Mouse (Mus musculus) adrenal gland, postnatal 25 days (tissue): ENCODE measurements around the gene Tssc4. TPM values are rescaled to one million over a fixed set of nuclear protein-coding genes. Genes with fewer than 3 reads are reported as not detected.

Source experiments
- DNase-seq: peaks from one replicate; pipeline ENCODE4 v3.0.0; 2021; ENCODE audit warnings: mixed read lengths
- long read RNA-seq: library from polyadenylated mRNA; stranded (forward); transcript quantifications from one replicate; pipeline ENCODE4 v2.0.0, GENCODE M21; 2021
- total RNA-seq: library from RNA; stranded (reverse); gene quantifications from 2 replicates; pipeline ENCODE4 v1.2.3, GENCODE M21; 2021

Gene Tssc4
- 32.2 and 32.7 TPM in 2 replicates for total RNA-seq
- long read RNA-seq, transcript Tssc4-201 (3 exons, 1,519 nt): minor isoform, 15 of 59 reads
- long read RNA-seq, transcript Tssc4-207 (1 exons, 1,735 nt): major isoform, 25 of 59 reads
- long read RNA-seq, transcript Tssc4-203 (2 exons, 1,091 nt): minor isoform, 6 of 59 reads
- long read RNA-seq, transcript Tssc4-206 (3 exons, 1,364 nt): minor isoform, 10 of 59 reads
- long read RNA-seq, partial matches to known transcripts: 0 of 59 reads
- long read RNA-seq, other reads (novel, unspliced or antisense): 2 of 59 reads

DNA sequence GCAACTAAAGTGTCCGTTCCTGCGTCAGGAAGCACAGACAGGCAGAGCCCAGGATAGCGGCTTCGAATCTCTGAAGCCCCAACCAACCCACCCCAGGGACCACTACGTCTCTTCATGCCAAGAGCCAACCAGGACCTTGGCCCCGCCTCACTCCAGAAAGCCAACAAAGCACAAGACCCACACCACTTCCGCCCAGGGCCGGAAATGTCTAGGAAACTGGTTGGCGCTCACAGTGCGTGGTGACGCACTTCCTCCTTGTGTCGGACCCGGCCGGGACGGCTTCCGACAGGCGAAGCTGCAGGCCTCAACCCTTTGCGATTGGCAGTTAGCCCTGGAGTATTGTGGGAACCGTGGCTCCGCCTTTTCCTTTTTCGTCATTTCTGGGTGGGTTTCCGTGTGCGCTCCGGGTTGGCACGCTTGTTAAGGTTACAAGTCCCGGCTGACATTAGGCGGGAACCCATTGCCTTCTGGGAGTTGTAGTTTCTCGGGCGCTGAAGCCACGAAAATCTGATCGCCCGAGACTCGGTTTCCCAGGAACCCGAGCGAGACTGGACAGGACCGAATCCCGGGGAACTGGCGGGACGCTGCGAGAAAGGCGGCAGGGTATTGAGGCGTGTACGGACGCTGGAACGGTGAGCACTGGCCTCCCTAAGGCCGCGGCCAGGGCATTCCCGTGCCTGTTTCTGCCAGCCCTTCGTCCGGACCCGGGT, at the start of gene Tssc4:
Gene Tssc4 (plus strand): TSS at position 368 of the 710 bp plus-strand sequence.
- peak; percentile 92 for DNase-seq

DNA sequence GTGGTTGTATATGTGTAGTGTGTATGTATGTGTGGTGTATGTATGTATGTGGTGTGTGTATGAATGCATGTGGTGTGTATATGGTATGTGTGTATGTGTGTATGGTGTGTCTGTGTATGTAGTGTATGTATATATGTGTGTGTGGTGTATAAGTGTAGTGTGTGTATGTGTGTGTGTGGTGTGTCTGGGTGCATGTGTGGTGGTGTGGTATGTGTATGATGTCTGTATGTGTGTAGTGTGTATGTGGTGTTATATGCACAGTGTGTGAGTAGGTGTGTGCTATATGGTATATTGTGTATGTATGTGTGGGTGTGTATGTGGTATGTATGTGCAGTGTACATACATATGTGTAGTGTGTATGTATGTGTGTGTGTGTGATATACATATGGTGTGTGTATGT, 49.0 kb upstream of the Tssc4 start:
- DNase-seq: no peak

DNA sequence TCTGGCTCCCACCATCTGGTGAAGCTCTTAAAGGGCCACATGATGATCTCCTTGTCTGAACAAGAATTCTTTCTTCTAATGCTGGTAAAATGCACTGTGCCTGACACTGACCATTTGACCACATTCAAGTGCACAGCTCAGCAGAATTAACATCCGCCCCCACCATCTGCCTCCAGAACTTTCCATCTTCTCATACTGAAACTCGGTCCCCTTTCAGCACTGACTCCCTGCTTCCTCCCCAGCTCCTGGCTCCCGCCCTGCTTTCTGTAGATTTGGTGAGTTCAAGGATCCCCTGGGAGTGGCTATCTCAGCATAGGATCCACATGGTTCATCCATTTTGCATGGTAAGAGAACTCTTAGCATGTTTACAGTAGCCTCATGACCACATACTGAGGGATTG, 48.3 kb upstream of the Tssc4 start:
- no peak for DNase-seq

DNA sequence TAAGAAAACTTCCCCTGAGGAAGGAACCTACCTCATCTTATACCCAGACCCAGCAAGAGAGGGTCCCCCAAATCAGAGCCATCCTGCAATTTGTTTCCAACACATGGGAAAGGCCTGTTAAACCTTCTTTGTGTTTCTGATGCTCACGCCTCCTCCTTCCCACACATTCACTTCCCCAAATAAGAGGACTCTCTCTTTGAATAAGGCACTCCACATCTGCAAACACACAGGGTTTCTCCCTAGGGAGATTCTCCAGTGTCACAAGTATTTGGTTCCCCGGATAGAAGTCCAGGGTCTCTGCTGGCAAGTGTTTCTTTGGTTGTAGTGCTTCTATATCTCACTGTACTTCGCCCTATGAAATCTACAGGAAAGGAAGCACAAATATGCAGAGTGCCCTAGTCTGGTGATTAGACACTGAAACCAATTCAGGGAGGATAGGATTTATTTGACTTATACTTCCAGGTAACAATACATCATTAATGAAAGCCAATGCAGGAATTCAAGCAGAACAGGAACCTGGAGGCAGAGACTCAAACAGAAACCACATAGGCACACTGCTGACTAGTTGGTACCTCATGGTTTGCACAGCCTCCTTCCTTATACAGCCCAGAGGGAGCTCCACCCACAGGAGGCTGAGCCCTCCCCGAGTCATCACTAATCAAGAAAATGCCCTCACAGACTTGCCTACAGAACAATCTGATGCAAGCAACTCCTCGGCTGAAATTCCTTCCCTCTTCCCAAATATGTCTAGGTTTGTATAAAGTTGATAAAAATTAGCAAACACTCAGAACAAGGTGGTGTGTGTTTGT, 47.5 kb upstream of the Tssc4 start:
- no peak for DNase-seq

DNA sequence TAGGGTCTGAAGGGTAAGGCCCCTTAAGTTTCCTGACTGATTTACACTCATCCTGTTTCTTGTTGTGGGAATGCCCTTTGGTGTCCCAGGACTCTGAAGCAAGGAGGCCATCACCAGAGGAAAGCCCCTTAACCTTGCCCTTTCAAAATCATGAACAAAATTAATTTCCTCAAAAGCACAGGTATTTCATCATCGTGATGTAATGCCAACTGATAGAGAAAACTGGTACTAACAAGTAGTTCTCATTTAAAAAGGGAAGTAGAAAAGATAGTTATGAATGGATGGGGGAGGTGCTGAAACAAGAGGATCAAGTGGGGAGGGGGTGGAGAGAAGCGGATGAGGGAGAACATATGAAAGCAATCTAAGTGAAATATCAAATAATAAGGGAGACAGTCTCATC, 45.5 kb upstream of the Tssc4 start:
- no peak for DNase-seq

DNA sequence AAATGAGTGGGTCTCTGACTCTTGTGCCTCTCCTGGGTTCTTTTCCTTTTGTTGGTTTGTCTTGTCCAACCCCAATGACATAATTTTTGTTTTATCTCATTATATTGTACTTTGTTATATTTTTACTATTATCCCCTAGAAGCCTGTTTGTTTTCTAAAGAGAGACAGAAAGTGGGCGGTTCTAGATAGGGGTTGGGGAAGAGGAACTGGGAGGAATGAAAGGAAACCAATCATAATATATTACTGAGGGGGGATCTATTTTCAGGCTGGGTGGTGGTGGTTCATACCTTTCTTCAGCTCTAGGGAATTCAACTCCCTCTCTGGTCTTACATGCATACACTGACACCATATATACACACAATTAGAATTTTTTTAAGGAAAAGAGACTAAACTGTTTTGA, 44.8 kb upstream of the Tssc4 start:
- no peak for DNase-seq

DNA sequence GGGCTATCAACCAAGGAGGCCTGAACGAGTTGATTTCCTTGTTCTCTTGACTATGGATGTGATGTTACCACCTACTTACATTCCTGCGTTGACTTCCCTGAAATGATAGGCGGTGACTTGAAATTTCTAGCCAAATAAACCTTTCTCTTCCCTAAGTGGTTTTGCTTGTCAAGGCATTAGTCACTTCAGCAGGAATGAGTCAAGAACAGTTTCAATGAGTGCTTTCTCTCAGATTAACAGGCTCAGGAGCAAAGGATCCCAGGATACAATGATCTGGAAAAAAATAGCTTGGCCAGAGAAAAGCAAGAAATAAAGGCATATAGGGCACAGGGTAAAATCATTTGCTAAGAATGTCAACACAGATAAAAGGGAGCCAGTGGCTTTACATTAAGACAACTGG, 43.6 kb upstream of the Tssc4 start:
- DNase-seq: no peak

DNA sequence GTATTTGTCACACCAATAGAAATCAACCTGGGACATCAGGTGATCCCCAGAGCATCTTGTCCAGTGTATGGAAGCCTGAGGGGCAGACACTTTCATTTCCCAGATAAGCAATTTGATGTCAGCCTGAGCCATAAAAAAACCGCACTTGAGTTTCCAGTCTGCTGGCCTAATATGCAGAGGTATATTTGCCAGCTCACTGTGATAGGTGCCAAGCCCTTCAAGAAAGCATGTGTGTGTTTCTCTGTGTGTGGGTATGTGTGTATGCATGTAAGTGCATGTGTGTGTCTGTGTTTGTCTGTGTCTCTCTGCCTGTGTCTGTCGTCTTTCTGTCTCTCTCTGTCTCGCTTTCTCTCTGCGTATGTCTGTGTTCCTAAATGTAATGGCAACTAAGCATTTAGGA, 41.9 kb upstream of the Tssc4 start:
- DNase-seq: no peak

DNA sequence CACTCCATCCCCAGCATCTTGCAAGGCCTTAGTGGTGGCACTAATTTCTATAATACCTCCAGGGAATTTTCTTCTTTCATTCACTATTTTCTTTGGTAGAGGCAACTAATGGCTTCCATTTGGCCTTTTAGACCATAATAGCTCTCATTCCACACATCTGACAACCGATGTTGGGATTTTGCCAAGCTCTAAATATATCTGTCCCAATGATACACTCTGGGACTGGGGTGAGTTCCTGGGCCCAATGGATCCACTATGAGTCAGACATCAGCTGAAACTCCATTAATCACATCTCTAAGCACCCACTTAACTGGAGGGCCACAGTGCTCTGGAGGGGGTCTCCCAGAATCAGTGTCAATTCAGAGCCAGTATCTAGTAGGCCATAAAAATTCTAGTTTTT, 37.2 kb upstream of the Tssc4 start:
- no peak for DNase-seq

DNA sequence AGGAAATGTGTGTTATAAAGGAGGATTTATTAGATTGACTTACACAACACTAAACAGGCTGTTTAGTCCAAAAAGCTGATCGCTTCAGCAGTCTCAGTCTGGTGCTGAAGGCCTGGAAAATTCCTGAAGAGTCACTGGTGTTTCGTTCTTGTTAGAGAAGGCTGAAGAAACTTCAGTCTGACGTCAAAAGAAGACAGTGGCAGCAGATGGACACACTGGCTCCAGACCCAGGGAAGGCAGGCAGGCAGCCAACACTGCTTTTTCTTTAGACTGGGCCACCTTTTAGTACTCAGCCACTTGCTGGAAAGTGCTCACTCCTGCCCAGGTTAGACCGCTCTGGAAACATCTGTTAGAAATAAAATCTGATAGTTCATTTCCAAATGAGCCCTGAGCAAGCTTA, 35.5 kb upstream of the Tssc4 start:
- DNase-seq: no peak

DNA sequence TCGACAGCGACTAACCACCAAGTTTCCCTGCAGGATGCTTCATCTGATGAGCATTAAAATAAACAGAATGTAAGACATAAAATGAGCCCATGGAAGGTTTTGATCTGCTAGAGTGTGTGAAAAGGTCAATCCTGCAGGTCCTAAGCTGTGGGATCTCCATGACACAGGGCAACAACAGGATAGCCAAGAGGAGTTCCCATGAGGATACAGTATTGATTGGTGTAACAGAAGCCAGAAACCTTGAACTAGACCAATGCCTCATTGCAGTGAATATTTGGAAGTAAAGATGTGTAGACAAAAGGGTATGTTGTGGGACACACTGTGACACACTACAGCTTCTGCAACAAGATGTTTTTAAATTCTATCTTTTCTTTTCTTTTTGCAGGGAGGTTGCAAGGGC, 34.9 kb upstream of the Tssc4 start:
- DNase-seq: no peak

DNA sequence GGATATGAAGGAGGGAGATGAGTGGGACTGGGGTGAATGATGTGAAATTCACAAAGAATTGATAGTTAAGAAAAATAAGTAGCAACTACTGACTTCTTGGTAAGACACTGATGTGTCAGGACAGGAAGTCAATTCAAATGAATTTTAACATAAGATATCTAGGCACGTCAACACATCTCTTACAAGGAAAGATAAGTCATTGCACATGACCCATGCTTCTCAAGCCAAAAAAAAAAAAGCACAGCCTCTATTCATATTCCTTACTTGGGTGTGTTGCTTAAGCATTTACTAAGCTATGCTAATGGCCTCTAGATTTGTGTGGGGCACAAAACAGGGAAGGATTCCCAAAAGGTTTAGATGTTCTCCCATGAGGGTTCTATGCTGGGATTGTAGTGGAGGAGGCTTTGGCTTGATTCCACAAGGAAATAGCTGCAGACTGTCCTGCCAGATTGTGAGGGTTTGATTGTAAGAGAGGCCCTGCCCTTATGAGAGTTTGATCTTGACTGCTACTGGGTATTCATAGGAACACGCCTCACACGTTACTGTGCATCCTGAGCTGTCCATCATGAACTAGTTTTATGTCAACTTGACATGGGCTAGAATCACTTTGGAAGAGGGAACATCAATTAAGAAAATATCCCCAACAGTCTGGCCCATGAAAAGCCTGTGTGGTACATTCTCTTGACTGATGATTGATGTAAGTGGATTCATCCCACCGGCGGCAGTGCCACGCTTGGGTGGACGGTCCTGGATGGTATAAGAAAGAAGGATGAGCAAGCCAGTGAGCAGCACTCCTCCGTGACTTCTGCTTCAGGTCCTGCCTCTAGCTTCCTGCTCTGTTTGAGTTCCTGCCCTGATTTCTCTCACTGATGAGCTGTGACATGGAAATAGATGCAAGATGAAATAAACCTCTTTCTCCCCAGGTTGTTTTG, 34.3 kb upstream of the Tssc4 start:
- DNase-seq: no peak

DNA sequence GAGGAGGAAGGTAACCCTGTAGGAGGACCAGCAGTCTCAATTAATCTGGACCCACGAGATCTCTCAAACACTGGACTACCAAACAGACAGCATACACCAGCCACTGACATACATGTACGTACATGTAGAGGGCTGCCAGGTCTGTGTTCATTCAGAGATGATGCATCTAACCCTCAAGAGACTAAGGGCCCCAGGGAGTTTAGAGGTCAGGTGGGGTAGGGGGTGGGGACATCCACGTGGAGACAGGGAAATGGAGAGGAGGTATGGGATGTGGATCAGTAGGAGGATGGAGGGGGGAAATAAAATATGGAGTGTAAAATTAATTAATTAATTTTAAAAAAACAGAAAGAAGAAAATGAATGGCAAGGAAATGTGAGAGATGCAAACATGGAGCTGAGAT, 32.3 kb upstream of the Tssc4 start:
- DNase-seq: no peak

DNA sequence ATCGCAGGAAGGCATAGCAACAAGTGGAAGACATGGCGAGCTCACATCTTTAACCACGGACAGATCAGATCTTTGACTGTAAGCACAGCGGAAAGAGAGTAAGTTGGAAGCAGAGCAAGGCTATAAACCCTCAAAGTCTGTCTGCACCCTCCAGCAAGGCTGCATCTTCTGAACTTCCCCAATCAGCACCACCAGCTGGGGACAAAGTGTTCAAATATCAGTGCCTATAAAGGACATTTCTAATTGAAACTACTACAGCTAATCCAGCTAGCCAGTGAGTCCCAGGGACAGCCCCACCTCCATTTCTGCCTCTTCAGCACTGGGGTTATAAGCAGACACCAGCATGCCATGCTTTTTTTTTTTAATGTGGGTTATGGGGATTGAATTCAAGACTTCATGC, 31.7 kb upstream of the Tssc4 start:
- no peak for DNase-seq

DNA sequence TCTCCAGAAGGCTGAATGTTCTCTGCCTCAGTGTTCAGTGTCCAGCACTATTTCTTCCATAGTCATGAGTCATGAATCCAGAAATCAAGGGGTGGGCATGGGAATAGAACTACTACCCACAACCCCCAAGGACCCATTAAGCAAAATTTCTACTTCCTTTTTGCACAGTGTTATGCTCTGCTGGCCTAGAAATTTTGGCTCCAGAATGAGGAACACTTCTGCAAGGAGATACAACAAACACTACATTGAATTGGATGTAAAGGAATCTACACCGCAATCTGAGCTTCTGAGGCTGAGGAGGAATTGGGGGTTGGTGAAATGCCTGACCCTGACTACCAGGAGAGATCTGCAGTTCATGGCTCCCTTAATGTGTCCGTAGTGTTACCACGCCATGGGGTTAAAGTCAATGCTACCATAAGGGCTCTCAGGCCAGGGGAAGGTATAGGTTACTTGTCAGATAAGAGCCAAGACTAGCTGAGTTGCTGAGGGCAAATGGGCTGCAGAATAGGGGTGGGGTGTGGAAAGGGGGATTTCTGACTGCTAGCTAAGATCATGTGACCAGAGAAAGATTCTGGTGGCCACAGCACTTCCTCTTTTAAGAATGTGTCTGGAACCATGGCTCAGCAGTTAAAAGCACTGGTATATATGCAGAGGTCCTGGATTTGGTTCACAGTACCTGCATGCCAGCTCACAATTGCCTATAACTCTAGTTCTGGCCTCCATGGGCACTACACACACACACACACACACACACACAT, 30.7 kb upstream of the Tssc4 start:
- no peak for DNase-seq

DNA sequence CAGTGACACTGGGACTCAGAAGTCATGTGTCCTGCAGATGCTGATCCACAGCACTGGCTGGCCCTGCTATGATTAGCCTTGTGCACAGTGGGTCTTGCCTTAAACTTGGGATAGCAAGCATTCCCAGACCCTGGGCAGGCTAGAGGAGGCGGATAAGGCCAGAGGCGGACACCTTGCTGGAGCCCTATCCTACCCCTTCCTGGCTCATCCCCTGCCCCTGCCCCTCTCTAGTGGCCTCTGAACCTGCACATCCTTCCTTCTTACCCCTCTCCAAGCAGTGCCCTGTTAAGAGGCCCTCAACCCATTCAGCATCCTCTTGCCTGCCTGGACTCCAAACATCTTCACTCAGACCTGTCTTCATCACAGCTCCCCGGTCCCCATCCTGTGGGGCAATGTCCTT, 28.5 kb upstream of the Tssc4 start:
- DNase-seq: no peak

DNA sequence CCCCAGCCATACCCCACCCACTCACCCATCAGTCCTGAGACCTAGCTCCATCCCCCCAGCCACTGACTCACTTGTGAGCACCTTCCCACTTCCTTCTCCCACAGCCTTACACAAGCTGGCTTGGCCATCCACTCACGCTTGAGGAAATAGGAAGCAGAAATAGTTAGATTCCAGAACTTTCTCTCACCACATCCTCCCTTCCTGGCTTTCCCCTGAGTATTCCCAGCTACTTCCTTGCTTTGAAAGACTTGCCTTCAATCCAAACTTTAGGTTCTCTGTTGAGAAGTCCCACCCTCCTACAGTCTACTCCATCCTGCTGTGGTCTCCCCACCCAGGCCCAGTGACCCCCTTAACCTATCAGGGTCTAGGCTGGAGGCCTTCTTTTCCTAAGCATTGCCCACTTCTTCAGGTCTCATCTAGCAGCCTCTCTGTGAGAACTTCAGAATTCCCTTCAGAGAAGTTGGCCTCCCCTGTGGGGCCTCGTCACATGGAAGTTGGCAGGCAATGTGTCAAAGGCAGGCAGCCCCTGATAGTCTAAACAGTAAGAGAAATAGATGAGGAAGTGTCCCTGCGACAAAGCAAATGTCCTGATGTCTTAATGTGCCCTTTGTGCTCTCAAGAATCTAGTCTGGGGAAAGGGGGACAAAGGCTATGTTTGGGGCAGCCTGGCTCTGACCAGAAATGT, 27.8 kb upstream of the Tssc4 start:
- no peak for DNase-seq

DNA sequence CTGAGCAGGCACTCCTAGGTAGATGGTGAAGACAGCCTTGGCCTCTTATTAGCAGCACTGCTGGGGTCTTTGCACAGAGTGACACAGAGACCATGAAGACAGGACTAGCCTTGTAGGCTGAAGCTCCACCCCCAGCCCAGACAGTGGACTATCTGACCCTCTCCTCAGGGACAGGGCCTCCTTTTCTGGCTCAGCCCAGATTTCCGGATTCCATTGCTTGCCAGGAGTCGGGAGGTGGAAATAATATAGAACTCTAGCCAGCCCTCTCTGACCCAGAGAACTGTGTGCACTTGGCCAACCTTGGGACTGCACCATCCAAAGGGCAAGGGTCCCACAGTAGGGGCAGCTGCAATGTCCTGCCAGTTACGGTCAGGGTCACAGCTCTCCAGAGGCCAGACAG, 27.0 kb upstream of the Tssc4 start:
- peak; percentile 51 for DNase-seq

DNA sequence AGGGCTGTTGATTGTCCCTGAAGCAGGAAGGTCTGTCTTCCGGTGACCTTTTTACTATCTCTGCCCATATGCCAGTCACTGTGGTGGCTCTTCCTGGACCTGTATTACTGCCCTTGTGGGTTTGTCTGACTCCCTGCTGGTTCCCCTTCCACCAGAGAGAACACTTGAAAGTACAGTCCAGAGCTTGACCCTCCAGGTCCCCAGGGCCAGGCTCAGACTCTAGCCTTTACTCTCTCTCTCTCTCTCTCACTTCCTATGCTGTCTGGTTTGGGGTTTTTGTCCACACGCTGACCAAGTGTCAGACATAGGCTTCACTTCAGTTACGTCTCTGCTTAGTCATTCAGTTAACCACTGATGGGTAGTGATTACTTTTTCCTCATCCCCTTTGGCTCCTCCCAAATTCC, 26.1 kb upstream of the Tssc4 start:
- no peak for DNase-seq

DNA sequence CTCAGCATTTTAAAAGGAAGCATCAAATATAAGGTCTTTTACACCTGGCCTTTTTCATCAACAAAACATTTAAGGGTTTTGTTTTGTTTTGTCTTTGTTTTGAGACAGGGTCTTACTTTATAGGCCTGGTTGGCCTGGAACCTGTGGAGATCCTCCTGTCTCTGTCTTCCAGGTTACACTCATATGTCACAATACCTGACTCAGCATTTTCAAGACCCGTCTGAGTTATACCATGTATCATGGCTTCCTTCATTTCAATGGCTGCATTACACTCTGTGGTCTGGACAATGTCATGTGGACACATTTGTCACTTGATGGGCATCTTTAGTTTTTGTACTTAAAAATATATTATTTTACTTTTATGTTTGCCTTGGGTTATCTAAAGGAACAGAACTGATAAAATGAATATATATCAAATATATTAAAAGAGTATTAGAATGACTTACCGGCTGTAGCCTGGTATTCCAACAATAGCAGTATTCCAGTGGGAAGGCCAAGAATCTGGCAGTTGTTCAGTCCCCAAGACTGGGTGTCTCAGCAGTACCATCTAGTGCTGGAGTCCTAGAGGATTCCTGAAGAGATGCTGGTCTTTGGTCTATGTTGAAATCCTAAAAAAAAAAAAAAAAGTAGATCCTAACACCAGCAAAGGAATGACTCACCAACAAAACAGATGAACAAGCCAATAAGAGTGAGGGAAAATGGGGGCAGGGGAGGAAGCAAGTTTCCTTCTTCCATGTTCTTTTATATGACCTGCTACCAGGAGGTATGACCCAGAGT, 24.8 kb upstream of the Tssc4 start:
- DNase-seq: no peak
